Mouse (Mus musculus): ENCODE results near the gene Sh3bgrl3. TPM values are rescaled to one million over a fixed set of nuclear protein-coding genes. Genes with fewer than 3 reads are reported as not detected.

Gene Sh3bgrl3
- total and polyA plus RNA-seq, 3 experiments, result 122 to 414 TPM; not detected in 1

GRCm38 (mm10) chr4:134094004-134094564 is 34.5 kb downstream of the Sh3bgrl3 start:
- no peaks in the 10 kb centered on the region for H3K9me3 ChIP-seq (replicated peaks; ENCODE audit: insufficient read depth, low read length)
- no peak overlapping the region for H3K27ac ChIP-seq (ENCODE audit: control insufficient read depth, low read depth, low read length)
- H3K4me1 ChIP-seq (ENCODE audit: control insufficient read depth in 1 of 2, insufficient read depth in 2 of 2, low read length in 2 of 2), result peaks cover 6 to 21% of the 10 kb centered on the region in 2 experiments
- no peak overlapping the region for H3K9ac ChIP-seq (ENCODE audit: control insufficient read depth, low read depth, low read length, poor library complexity, severe bottlenecking)
- H3K27me3 ChIP-seq (ENCODE audit: control insufficient read depth in 1 of 2, insufficient read depth in 2 of 2, low read length in 2 of 2), result no peaks in the 10 kb centered on the region
- no peak overlapping the region for H3K4me3 ChIP-seq (ENCODE audit: control insufficient read depth in 1 of 2, insufficient read depth in 1 of 2, low read depth in 2 of 2, low read length in 2 of 2)
- no peaks in the 10 kb centered on the region for H3K79me2 ChIP-seq (ENCODE audit: control insufficient read depth, insufficient read depth, low read length, poor library complexity)
- no peak for DNase-seq (ENCODE audit: low read depth, low spot score)
- peaks cover 0 to 11% of the 10 kb centered on the region in 2 experiments; a peak in 2 of 4 replicates for H3K36me3 ChIP-seq (ENCODE audit: control insufficient read depth in 1 of 2, insufficient read depth in 2 of 2, low read length in 2 of 2)
- TF ChIP-seq MAX (IDR thresholded peaks at IDR 0.05; ENCODE audit: low read length), result no peak
- no peak for TF ChIP-seq CHD2 (IDR thresholded peaks at IDR 0.05; ENCODE audit: low read length)
- no peak for TF ChIP-seq GATA1 (IDR thresholded peaks at IDR 0.05; ENCODE audit: low read depth, low read length)
- TF ChIP-seq MYC (IDR thresholded peaks at IDR 0.05; ENCODE audit: low read depth, low read length), result no peak
- no peak for TF ChIP-seq KAT2A (conservative IDR thresholded peaks at IDR 0.05; ENCODE audit: low read depth, low read length)
- no peak for TF ChIP-seq ZKSCAN1 (IDR thresholded peaks at IDR 0.05; ENCODE audit: low read depth, low read length)
- no peak for TF ChIP-seq EP300 (IDR thresholded peaks at IDR 0.05; ENCODE audit: low read depth in 1 of 2, low read length in 2 of 2)
- TF ChIP-seq NRF1 (IDR thresholded peaks at IDR 0.05; ENCODE audit: insufficient read depth, low read depth, low read length, poor library complexity, severe bottlenecking), result no peak
- no peak for TF ChIP-seq TBP (IDR thresholded peaks at IDR 0.05; ENCODE audit: low read depth, low read length)
- no peak for TF ChIP-seq TCF12 (IDR thresholded peaks at IDR 0.05; ENCODE audit: low read depth, low read length)
- TF ChIP-seq E2F4 (IDR thresholded peaks at IDR 0.05; ENCODE audit: borderline replicate concordance, low read depth, low read length), result no peak
- no peak for TF ChIP-seq CTCF (IDR thresholded peaks at IDR 0.05 in 2 of 3, conservative IDR thresholded peaks at IDR 0.05 in 1 of 3; ENCODE audit: control insufficient read depth in 1 of 3, insufficient read depth in 1 of 3, low read depth in 2 of 3, low read length in 3 of 3, poor library complexity in 1 of 3, severe bottlenecking in 1 of 3)
- no peak for TF ChIP-seq POLR2AphosphoS2 (IDR thresholded peaks at IDR 0.05; ENCODE audit: low read length)
- TF ChIP-seq HCFC1 (IDR thresholded peaks at IDR 0.05; ENCODE audit: low read depth, low read length), result no peak
- no peak for TF ChIP-seq GABPA (IDR thresholded peaks at IDR 0.05; ENCODE audit: low read depth, low read length)
- TF ChIP-seq SIN3A (IDR thresholded peaks at IDR 0.05; ENCODE audit: low read length), result no peak
- TF ChIP-seq MXI1 (IDR thresholded peaks at IDR 0.05; ENCODE audit: low read depth, low read length), result no peak
- no peak for TF ChIP-seq NELFE (IDR thresholded peaks at IDR 0.05; ENCODE audit: low read depth, low read length)
- TF ChIP-seq RCOR1 (IDR thresholded peaks at IDR 0.05; ENCODE audit: low read depth, low read length), result no peak

Data from MEL (cell line).